Comparison of ENCODE assay signal across 10 mouse cellular contexts in genomic region chr2:168881927-168882326, GRCm38 (mm10).
A peak's percentile ranks its signal among the peaks of the same experiment; 100 is the strongest.
DNase-seq lines count a peak whose midpoint lies in the region; TF ChIP-seq lines count a peak whose summit lies in the region.
"Had no signal": no experiment of that assay in that cellular context is flagged by ENCODE, and none has a peak within 500 bp of the region (broad histone marks: within the 10 kb centered on the region; RNA-seq: fewer than 3 reads in every experiment).

No protein-coding gene starts in this region.

- intact Hi-C loops in gastrocnemius, postnatal 36 days (cut with DNase I) = loop anchor here (5.0 kb wide), 1 partner anchor 115 kb away; the partner anchor contains the start of gene Sall4

- H3K27ac ChIP-seq in bone marrow, adult 2 months (ENCODE audit: control insufficient read depth, insufficient read depth, low read depth, low read length, poor library complexity) = no peak overlapping the region
- H3K27ac ChIP-seq: liver, embryonic 15.5 days; neural tube, embryonic 13.5 days had no signal

- H3K4me3 ChIP-seq in bone marrow, adult 2 months (replicated peaks; ENCODE audit: control insufficient read depth, low read depth, low read length) = no peak overlapping the region
- H3K4me3 ChIP-seq: liver, embryonic 15.5 days; neural tube, embryonic 13.5 days had no signal

- DNase-seq in adrenal gland, postnatal 36 days = peak; percentile 9 to 13
- no peak for DNase-seq in adrenal gland, adult 8-10 months
- DNase-seq in layer of hippocampus, postnatal 10 days (ENCODE audit: low spot score in 2 of 2) = peak; percentile 28 to 36
- DNase-seq in layer of hippocampus, adult 8-10 months (ENCODE audit: low spot score in 2 of 2) = no peak
- DNase-seq in lung, postnatal 14 days = peak; percentile 3
- DNase-seq in c-Kit-positive CD71-positive TER-119-positive erythroid progenitor cells, embryonic 14.5 days (ENCODE audit: low spot score) = no peak
- no peak for DNase-seq in gastrocnemius, postnatal 36 days

- 52% methylated on average over 5 of the region's 5 CpGs for WGBS in bone marrow, adult 2 months

- no peaks in the 10 kb centered on the region; the same call in 1 of the 2 replicates for H3K4me1 ChIP-seq in bone marrow, adult 2 months (ENCODE audit: control insufficient read depth, insufficient read depth, low read length)
- H3K4me1 ChIP-seq: liver, embryonic 15.5 days; neural tube, embryonic 13.5 days had no signal

- TF ChIP-seq POLR2A in bone marrow, adult 2 months (IDR thresholded peaks at IDR 0.05; ENCODE audit: borderline replicate concordance, control insufficient read depth, low read depth, low read length) = no peak

- TF ChIP-seq CTCF in bone marrow, adult 2 months (IDR thresholded peaks at IDR 0.05; ENCODE audit: control insufficient read depth, insufficient read depth, low read length) = peak; percentile 53

Comparison
In these comparisons a context has a peak if more than half of its experiments do, and no peak if none do; other contexts are left out.
1. DNase-seq: peak in adrenal gland, postnatal 36 days (2 of 2), layer of hippocampus, postnatal 10 days (2 of 2) and lung, postnatal 14 days (single experiment); none in adrenal gland, adult 8-10 months (single experiment), layer of hippocampus, adult 8-10 months (0 of 2), c-Kit-positive CD71-positive TER-119-positive erythroid progenitor cells, embryonic 14.5 days (single experiment) and gastrocnemius, postnatal 36 days (0 of 2).